Mouse (Mus musculus): ENCODE data around the gene Hnrnph1. TPM values are rescaled to one million over a fixed set of nuclear protein-coding genes. Genes with fewer than 3 reads are reported as not detected.

Gene Hnrnph1
- 363 and 370 TPM in 2 replicates for polyA plus RNA-seq (2015; fragmentation: Nextera tagmentation; extraction: Ambion mirVana)

DNA sequence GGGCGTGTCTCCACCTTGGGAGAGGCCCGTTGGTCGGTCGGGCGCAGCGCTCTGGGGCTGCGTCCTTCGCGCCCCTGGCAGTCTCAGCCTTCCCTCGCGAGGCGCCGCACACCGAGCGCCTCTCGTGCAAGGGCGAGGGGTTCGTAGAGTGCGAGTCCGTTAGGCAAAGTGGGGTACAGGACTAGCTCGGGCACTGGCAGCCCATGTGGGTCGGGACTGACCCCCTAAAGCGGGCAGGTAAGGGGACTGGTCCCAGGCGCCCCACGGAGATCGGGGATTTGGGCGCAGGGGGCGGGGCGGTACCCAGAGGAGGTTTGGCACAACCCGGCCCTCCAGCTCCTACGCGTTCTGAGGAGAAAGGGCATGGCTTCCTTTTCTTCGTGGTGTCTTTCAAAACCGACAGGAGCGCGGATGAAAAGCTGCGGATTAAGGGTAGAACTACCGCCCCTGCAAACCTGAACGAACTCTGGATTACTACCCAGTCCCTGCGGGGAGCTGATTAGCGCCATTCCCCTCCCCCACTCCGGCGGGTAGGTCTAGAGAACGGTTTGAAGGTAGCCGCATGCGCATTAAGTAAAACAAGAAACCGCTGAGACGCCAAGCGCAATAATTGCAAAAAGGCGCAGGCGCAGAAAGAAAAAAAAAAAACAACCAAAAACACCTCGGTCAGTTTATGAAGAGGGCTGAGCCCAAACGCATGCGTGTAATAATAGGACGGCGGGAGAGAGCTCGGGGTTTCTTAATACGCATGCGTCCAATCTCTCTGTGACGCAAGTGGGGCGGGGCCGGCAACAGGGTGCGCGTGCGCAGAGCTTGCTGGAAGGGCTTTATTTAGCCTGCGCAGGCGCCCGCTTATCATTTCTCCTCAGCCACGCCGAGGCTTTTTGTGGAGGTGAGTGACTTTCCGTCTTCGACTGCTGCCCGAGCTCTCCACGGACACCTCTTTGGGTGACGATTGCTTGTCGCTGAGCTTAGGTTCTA, at the start of gene Hnrnph1:
TSS of gene Hnrnph1 (plus strand) at position 80 of the 981 bp plus-strand sequence.
- H3K4me1 ChIP-seq: peaks cover 8% of the 10 kb centered on the region
- WGBS: under 1% methylated on average over 76 of the region's 76 CpGs

DNA sequence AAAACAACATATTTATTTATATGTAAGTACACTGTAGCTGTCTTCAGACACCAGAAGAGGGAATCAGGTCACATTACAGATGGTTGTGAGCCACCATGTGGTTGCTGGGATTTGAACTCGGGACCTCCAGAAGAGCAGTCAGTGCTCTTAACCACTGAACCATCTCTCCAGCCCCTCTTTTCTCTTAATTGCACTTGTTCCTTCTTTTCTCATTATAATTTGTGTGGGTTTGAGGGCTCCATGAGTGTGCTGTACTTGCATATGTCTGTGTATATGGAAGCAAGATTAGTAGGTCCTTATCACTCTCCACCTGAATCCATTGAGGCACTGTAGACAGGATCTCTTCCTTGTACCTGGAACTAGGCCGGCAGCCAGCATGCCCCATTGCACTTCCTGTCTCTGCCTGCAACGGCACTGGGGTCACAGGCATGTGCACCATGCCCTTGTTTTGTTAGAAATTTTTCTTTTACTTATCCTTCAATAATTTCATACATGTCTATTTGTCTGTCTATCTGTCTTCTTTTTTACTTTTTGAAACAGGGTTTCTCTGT, 48.6 kb upstream of the Hnrnph1 start:
- Histone ChIP-seq H3K27ac (no peak overlapping the region), H3K27me3 (replicated peaks) (no peaks in the 10 kb centered on the region), H3K9ac (no peak overlapping the region), H3K4me1 (peaks cover 9% of the 10 kb centered on the region), H3K36me3 (no peaks in the 10 kb centered on the region), H3K9me3 (no peaks in the 10 kb centered on the region), H3K4me2 (no peak overlapping the region), H3K4me3 (replicated peaks) (no peak overlapping the region)
- no peak for ATAC-seq (ENCODE audit: insufficient read depth, low FRiP score, low read depth)
- WGBS: 83% methylated on average over 3 of the region's 3 CpGs

More for the DNA sequence above, at the start of gene Hnrnph1:
- Histone ChIP-seq H3K4me2 (peak within 1 kb of the TSS; percentile 95), H3K27ac (peak within 1 kb of the TSS; percentile 100), H3K4me3 (replicated peaks) (peak within 1 kb of the TSS; percentile 99), H3K9me3 (no peaks in the 10 kb centered on the region), H3K27me3 (replicated peaks) (no peaks in the 10 kb centered on the region), H3K9ac (peak within 1 kb of the TSS; percentile 100), H3K36me3 (peaks cover 8% of the 10 kb centered on the region; the same call in 1 of the 2 replicates)
- ATAC-seq (ENCODE audit: insufficient read depth, low FRiP score, low read depth): peak; percentile 89

DNA sequence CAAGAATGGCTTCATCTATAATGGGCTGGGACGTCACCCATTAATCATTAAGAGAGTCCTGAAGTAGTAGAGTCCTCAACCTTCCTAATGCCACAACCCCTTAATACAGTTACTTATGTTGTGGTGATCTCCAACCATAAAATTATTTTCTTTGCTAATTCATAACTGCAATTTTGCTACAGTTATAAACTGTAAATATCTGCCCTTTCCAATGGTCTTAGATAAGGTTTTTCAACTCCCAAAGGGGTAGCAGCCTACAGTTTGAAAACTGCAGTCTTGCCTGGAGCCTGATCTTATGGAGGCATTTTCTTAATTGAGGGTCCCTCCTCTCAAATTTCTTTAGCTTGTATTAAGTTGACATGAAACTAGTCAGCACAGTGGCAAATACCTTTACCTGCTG, 47.4 kb upstream of the Hnrnph1 start:
- Histone ChIP-seq H3K27me3 (replicated peaks) (no peaks in the 10 kb centered on the region), H3K9ac (no peak overlapping the region), H3K4me2 (no peak overlapping the region), H3K4me1 (0 out of 2 replicates have a peak, but pooled peaks cover under 1% of the 10 kb centered on the region), H3K4me3 (replicated peaks) (no peak overlapping the region), H3K36me3 (no peaks in the 10 kb centered on the region), H3K27ac (no peak overlapping the region), H3K9me3 (no peaks in the 10 kb centered on the region)
- WGBS: 88% methylated on average over 1 of the region's 1 CpGs
- ATAC-seq (ENCODE audit: insufficient read depth, low FRiP score, low read depth): no peak

DNA sequence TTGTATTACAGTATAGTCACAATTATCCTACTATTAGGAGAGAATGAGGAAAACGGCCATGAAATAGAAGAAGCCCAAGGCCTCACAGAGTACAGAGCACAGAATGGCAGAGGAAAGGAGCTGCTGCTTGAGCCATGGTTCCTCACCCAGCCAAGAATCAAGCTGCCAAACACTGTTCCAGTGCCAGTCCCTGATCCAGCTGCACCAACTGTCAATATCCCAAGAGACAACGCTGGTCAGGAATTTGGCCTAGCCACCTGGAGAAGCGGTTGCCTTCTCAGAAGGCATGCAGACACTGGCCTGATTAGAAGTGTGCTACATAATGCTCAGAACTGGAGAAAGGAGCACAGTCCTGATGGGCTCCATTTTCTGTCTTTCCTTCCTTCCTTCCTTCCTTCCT, 43.6 kb upstream of the Hnrnph1 start:
- Histone ChIP-seq H3K27me3 (replicated peaks) (no peaks in the 10 kb centered on the region), H3K4me2 (no peak overlapping the region), H3K4me3 (replicated peaks) (no peak overlapping the region), H3K4me1 (no peaks in the 10 kb centered on the region), H3K9ac (no peak overlapping the region), H3K27ac (no peak overlapping the region), H3K9me3 (no peaks in the 10 kb centered on the region), H3K36me3 (no peaks in the 10 kb centered on the region)
- WGBS: 81% methylated on average over 3 of the region's 3 CpGs
- no peak for ATAC-seq (ENCODE audit: insufficient read depth, low FRiP score, low read depth)

DNA sequence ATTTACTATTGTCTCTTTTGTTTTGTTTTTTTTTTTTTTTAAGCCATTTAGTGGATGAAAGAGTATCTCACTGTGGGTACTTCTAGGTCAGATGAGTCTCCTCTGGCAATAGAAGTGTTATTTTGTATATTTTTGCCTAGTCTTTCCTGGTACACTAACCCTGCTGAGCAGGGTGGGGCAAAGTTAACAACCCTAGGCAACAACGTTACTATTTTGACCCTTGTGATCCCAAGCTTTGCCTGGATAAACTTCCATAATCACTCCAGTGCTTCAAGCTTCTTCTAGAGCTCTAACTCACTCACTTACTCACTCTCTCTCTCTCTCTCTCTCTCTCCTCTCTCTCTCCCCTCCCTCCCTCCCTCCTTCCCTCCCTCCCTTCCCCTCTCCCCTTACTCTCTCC, 40.7 kb upstream of the Hnrnph1 start:
- H3K9me3 ChIP-seq: no peaks in the 10 kb centered on the region
- no peak overlapping the region for H3K4me2 ChIP-seq
- no peak for ATAC-seq (ENCODE audit: insufficient read depth, low FRiP score, low read depth)
- WGBS: 30% methylated on average over 1 of the region's 1 CpGs
- no peak overlapping the region for H3K9ac ChIP-seq
- H3K27me3 ChIP-seq (replicated peaks): no peaks in the 10 kb centered on the region
- H3K36me3 ChIP-seq: no peaks in the 10 kb centered on the region
- no peaks in the 10 kb centered on the region for H3K4me1 ChIP-seq
- H3K4me3 ChIP-seq (replicated peaks): no peak overlapping the region
- no peak overlapping the region for H3K27ac ChIP-seq

DNA sequence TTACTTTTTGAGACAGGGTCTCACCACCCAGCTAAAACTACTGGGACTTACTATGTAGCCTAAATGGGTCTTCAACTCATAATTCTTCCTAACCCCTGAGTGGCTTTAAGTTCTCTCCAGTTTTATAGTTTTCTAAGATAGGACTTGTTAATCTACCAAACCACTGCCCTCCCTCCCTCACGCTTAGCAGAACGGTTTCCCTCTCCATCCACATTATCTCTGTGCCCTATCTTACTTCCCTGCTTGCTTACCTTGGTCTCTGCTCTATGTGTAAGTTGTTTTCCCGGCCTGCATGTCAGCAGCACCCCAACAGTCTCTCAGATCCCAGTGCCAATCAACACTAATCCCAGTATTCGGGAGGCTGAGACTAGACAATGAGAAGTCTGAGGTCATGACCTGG, 39.9 kb upstream of the Hnrnph1 start:
- H3K4me1 ChIP-seq: no peaks in the 10 kb centered on the region
- H3K27ac ChIP-seq: no peak overlapping the region
- H3K9ac ChIP-seq: no peak overlapping the region
- 60% methylated on average over 4 of the region's 4 CpGs for WGBS
- H3K27me3 ChIP-seq (replicated peaks): no peaks in the 10 kb centered on the region
- no peaks in the 10 kb centered on the region for H3K36me3 ChIP-seq
- H3K4me2 ChIP-seq: no peak overlapping the region
- no peaks in the 10 kb centered on the region for H3K9me3 ChIP-seq
- no peak overlapping the region for H3K4me3 ChIP-seq (replicated peaks)
- ATAC-seq (ENCODE audit: insufficient read depth, low FRiP score, low read depth): no peak

DNA sequence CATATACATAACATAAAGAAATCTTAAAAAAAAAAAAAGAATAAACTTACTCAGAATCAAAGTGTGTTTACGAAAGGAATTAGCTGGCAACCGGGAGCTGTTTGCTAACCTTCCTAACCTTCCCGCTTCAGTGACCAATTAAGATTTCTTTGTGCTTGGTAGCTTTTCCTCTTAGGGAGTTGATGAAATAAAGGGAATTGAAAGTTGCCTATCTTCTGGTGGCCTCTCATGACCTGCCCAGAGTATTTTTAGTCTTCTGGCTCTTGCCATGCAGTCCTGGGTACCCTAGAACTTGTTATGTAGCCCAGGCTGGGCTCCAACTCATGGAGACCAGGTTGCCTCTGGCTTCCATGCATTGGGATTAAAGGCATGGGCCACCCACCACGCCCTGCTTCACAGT, 31.3 kb upstream of the Hnrnph1 start:
- H3K9me3 ChIP-seq: no peaks in the 10 kb centered on the region
- H3K4me3 ChIP-seq (replicated peaks): no peak overlapping the region
- no peaks in the 10 kb centered on the region for H3K36me3 ChIP-seq
- no peak for ATAC-seq (ENCODE audit: insufficient read depth, low FRiP score, low read depth)
- no peak overlapping the region for H3K9ac ChIP-seq
- H3K4me1 ChIP-seq: no peaks in the 10 kb centered on the region
- H3K27ac ChIP-seq: no peak overlapping the region
- H3K27me3 ChIP-seq (replicated peaks): no peaks in the 10 kb centered on the region
- 65% methylated on average over 4 of the region's 4 CpGs for WGBS
- no peak overlapping the region for H3K4me2 ChIP-seq

DNA sequence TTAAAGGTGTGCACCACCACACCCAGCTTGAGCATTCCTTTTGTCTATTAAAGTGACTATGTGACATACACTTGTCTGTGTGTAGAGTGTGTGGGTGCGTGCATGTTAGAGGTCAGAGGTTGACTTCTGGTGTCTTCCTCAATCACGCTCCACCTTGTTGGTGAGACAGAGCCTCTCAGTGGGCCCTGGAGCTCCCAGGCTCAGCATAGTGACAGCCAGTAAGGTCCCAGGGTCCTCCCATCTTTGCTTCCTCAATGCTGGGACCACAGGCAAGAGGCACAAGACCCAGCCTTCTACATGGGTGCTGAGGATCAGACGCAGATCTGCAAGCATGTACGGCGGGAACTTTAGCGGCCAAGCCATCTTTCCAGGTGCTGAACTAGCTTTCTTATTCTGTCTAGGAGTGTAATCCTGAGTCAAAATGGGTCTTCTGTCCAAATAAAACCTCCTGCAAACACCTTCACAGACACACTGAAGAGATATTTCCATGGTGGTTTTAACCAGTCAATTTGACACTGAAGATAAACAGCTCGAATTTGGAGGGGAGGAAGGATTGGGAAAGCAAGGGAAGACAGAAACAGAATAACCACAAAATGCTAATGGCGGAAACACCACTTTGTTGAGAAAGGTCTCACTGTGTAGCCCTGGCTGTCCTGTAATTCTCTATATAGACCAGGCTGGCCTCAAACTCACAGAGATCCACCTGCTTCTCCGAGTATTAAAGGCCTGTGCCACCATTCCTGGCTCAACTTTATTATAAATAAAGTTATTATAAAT, 30.3 kb upstream of the Hnrnph1 start:
- Histone ChIP-seq H3K9ac (no peak overlapping the region), H3K9me3 (no peaks in the 10 kb centered on the region), H3K4me3 (replicated peaks) (no peak overlapping the region), H3K4me2 (no peak overlapping the region), H3K4me1 (no peaks in the 10 kb centered on the region), H3K36me3 (no peaks in the 10 kb centered on the region), H3K27ac (no peak overlapping the region), H3K27me3 (replicated peaks) (no peaks in the 10 kb centered on the region)
- WGBS: 86% methylated on average over 9 of the region's 9 CpGs
- ATAC-seq (ENCODE audit: insufficient read depth, low FRiP score, low read depth): no peak

DNA sequence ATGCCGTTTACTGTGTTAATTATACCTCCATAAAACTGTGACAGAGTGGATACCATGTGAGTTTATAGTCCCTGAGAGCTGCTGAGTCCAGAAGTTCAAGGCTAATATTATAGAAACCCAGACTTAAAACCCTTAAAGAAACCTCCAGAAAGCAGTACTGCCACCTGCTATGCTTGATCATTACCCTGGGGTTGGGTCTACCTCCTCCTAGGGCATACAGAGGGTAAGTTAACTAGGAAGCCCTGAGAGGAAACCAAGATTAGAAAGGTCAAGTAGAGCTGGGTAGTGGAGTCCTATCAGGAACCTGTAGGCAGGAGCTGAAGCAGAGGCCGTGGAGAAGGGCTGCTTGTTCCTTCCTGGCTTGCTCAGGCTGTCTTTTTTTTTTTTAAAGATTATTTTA, 24.6 kb upstream of the Hnrnph1 start:
- Histone ChIP-seq H3K4me3 (replicated peaks) (no peak overlapping the region), H3K27ac (no peak overlapping the region), H3K4me1 (no peaks in the 10 kb centered on the region), H3K36me3 (no peaks in the 10 kb centered on the region), H3K4me2 (no peak overlapping the region), H3K9me3 (no peaks in the 10 kb centered on the region), H3K27me3 (replicated peaks) (no peaks in the 10 kb centered on the region), H3K9ac (no peak overlapping the region)
- 69% methylated on average over 2 of the region's 2 CpGs for WGBS
- ATAC-seq (ENCODE audit: insufficient read depth, low FRiP score, low read depth): no peak

DNA sequence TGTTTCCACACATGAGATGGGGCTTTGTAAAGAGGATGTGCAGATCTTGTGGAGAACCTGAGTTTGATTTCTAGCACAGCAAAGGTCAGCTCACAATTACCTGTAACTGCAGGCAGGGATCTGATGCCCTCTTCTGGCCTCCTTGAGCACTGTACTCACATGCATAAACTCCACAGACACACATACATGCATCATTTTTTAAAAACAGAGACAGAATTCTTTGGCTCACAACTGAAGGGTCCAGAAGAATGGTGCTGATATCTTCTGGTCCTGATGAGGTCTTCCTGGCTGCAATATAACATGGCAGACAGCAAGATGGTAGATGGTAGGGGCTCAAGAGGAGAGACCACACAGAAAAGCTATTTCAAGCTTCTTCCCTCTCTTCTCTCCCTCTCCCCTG, 22.6 kb upstream of the Hnrnph1 start, which contains the start of gene Cby3:
TSS of gene Cby3 (plus strand) at position 301 of the 400 bp plus-strand sequence.
- Histone ChIP-seq H3K9me3 (no peaks in the 10 kb centered on the region), H3K4me1 (no peaks in the 10 kb centered on the region), H3K36me3 (no peaks in the 10 kb centered on the region), H3K4me2 (no peak within 1 kb of the TSS), H3K27me3 (replicated peaks) (0 out of 2 replicates have a peak, but pooled peaks cover 3% of the 10 kb centered on the region), H3K9ac (no peak within 1 kb of the TSS), H3K27ac (no peak within 1 kb of the TSS), H3K4me3 (replicated peaks) (no peak within 1 kb of the TSS)
- no peak for ATAC-seq (ENCODE audit: insufficient read depth, low FRiP score, low read depth)

DNA sequence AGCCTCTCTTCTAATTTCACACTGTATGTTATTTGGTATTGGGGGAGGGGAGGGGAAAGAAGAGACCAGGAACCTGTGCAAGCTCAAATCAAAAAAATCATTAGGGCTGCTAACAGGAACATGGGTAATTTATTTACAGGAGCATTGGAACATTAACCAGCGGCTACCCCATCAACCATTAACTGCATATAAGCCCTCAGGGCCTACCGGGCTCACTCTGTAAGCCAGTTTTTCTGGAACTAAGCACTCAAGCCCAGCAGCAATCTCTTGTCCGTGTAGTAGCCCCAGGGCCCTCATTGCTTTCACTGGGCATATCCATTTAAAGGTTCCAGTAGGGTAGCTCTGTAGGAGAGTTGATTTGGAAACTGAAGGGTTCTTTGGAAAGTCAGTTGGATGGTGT, 21.9 kb upstream of the Hnrnph1 start:
- no peak overlapping the region for H3K4me3 ChIP-seq (replicated peaks)
- 0 out of 2 replicates have a peak, but pooled peaks cover 3% of the 10 kb centered on the region for H3K27me3 ChIP-seq (replicated peaks)
- H3K4me1 ChIP-seq: 0 out of 2 replicates have a peak, but pooled peaks cover 4% of the 10 kb centered on the region
- no peak overlapping the region for H3K4me2 ChIP-seq
- H3K9me3 ChIP-seq: no peaks in the 10 kb centered on the region
- WGBS: 65% methylated on average over 3 of the region's 3 CpGs
- H3K27ac ChIP-seq: no peak overlapping the region
- H3K36me3 ChIP-seq: no peaks in the 10 kb centered on the region
- ATAC-seq (ENCODE audit: insufficient read depth, low FRiP score, low read depth): no peak
- H3K9ac ChIP-seq: no peak overlapping the region

Data from stomach, embryonic 15.5 days (tissue).